Comparison of ENCODE assay signal across 18 mouse cellular contexts in genomic region chr6:83860033-83860432, GRCm38 (mm10). TPM values are rescaled to one million over a fixed set of nuclear protein-coding genes. Genes with fewer than 3 reads are reported as not detected.
DNase-seq lines count a peak whose midpoint lies in the region; ATAC-seq and TF ChIP-seq lines count a peak whose summit lies in the region.
"Had no signal": no experiment of that assay in that cellular context is flagged by ENCODE, and none has a peak within 500 bp of the region (broad histone marks: within the 10 kb centered on the region; RNA-seq: fewer than 3 reads in every experiment).

No protein-coding gene starts in this region.

- TF ChIP-seq CTCF in left cerebral cortex, adult 2 months (IDR thresholded peaks at IDR 0.05) = no peak

- no peaks in the 10 kb centered on the region for H3K27me3 ChIP-seq in heart, embryonic 15.5 days
- H3K27me3 ChIP-seq: forebrain, embryonic 13.5 days; hindbrain, embryonic 13.5 days; midbrain, embryonic 13.5 days had no signal

- H3K4me1 ChIP-seq in heart, embryonic 15.5 days (replicated peaks) = peaks cover 8% of the 10 kb centered on the region
- H3K4me1 ChIP-seq: forebrain, embryonic 13.5 days; hindbrain, embryonic 13.5 days; midbrain, embryonic 13.5 days had no signal

- H3K27ac ChIP-seq in heart, embryonic 15.5 days = peak overlapping the region; percentile 86
- no peak overlapping the region for H3K27ac ChIP-seq in left cerebral cortex, adult 2 months
- H3K27ac ChIP-seq: forebrain, embryonic 13.5 days; hindbrain, embryonic 13.5 days; midbrain, embryonic 13.5 days had no signal

- no peaks in the 10 kb centered on the region for H3K9me3 ChIP-seq in heart, embryonic 15.5 days (replicated peaks)
- H3K9me3 ChIP-seq: forebrain, embryonic 13.5 days; hindbrain, embryonic 13.5 days; midbrain, embryonic 13.5 days had no signal

- ATAC-seq in heart, embryonic 15.5 days (replicated peaks; ENCODE audit: insufficient number of reproducible peaks, insufficient read depth, low FRiP score, low read depth) = peak; percentile 79
- ATAC-seq: forebrain, embryonic 13.5 days; midbrain, embryonic 13.5 days had no signal

- H3K36me3 ChIP-seq in heart, embryonic 15.5 days = no peaks in the 10 kb centered on the region
- H3K36me3 ChIP-seq: hindbrain, embryonic 13.5 days; midbrain, embryonic 13.5 days had no signal

- DNase-seq in heart, adult 18-20 months = peak; percentile 64 to 78
- no peak for DNase-seq in heart, postnatal 25 days (ENCODE audit: low spot score)
- peak; percentile 36 to 63 for DNase-seq in gastrocnemius, postnatal 36 days
- DNase-seq in left cerebral cortex, adult 2 months (ENCODE audit: extremely low spot score in 1 of 2, low spot score in 2 of 2) = no peak
- DNase-seq in kidney, postnatal 36 days = no peak
- no peak for DNase-seq in testis, postnatal 10 days (ENCODE audit: low spot score)
- DNase-seq in T-cell, adult 2 months (ENCODE audit: low spot score) = no peak
- DNase-seq: cerebellum, adult 11 months; cerebellum, postnatal 36 days; kidney, adult 9 months; layer of hippocampus, postnatal 36 days; left cerebral cortex, postnatal 4 days; lung, adult 2 months; right cerebral cortex, postnatal 25 days had no signal

- H3K4me3 ChIP-seq in heart, embryonic 15.5 days = no peak overlapping the region
- H3K4me3 ChIP-seq in left cerebral cortex, adult 2 months = no peak overlapping the region
- H3K4me3 ChIP-seq: forebrain, embryonic 13.5 days; hindbrain, embryonic 13.5 days; midbrain, embryonic 13.5 days had no signal

- intact Hi-C loops in heart, postnatal 25 days (cut with DNase I) = no loop called here
- intact Hi-C loops in gastrocnemius, postnatal 36 days (cut with DNase I) = no loop called here
- intact Hi-C loops in left cerebral cortex, adult 2 months (cut with DNase I) = no loop called here

- no peak overlapping the region for H3K4me2 ChIP-seq in heart, embryonic 15.5 days
- H3K4me2 ChIP-seq: forebrain, embryonic 13.5 days; hindbrain, embryonic 13.5 days; midbrain, embryonic 13.5 days had no signal

- 54% methylated on average over 9 of the region's 9 CpGs for WGBS in heart, embryonic 15.5 days

- no peak overlapping the region for H3K9ac ChIP-seq in heart, embryonic 15.5 days
- H3K9ac ChIP-seq: forebrain, embryonic 13.5 days; hindbrain, embryonic 13.5 days; midbrain, embryonic 13.5 days had no signal

RNA-seq across cellular contexts. Expression of gene Zfp638, which starts 6.9 kb away (rescaled TPM):
- total RNA-seq in heart, adult 18-20 months (2021) = 10 to 100 TPM; 54.3 to 54.4 TPM
- 10 to 100 TPM; 51.2 to 56.2 TPM for total RNA-seq in heart, postnatal 25 days (2021)
- 10 to 100 TPM; 35.9 to 36.9 TPM for total RNA-seq in gastrocnemius, postnatal 36 days (2021)
- 40.6 TPM in 2 replicates for polyA plus RNA-seq in heart, embryonic 15.5 days (2015; fragmentation: Nextera tagmentation; extraction: Ambion mirVana)
- total RNA-seq in left cerebral cortex, adult 2 months (2021) = 100 to 1,000 TPM; 132 to 134 TPM

RNA-seq across cellular contexts. Expression of gene Paip2b, which starts 28.5 kb away (rescaled TPM):
- total RNA-seq in heart, adult 18-20 months (2021) = 10 to 100 TPM; 46.4 to 48.3 TPM
- 10 to 100 TPM; 30.6 to 35.0 TPM for total RNA-seq in heart, postnatal 25 days (2021)
- 10 to 100 TPM; 66.9 to 79.0 TPM for total RNA-seq in gastrocnemius, postnatal 36 days (2021)
- 13.1 and 15.3 TPM in 2 replicates for polyA plus RNA-seq in heart, embryonic 15.5 days (2015; fragmentation: Nextera tagmentation; extraction: Ambion mirVana)
- total RNA-seq in left cerebral cortex, adult 2 months (2021) = 10 to 100 TPM; 47.7 to 61.7 TPM

Comparison
In these comparisons a context has a peak if more than half of its experiments do, and no peak if none do; other contexts are left out.
1. DNase-seq: peak in heart, adult 18-20 months (2 of 2) and gastrocnemius, postnatal 36 days (2 of 2); none in heart, postnatal 25 days (single experiment), left cerebral cortex, adult 2 months (0 of 2), kidney, postnatal 36 days (0 of 2), testis, postnatal 10 days (single experiment) and T-cell, adult 2 months (single experiment).